Mouse (Mus musculus) mouse trophoblast stem cell (cell line): ENCODE results near the gene Cdc14a.

Experiments used
- in situ Hi-C, 2 experiments: fragments of 300-500 bp; cut with MseI, MboI; formaldehyde crosslinking; loops; 2 replicates in 1 of 2; 3 replicates in 1 of 2; pipeline ENCODE4 v1.15.1; 2025

Cdc14a gene

GRCm38 (mm10) chr3:116329976-116330375, 93.9 kb downstream of the Cdc14a start:
- in situ Hi-C loops: loop anchor here (5.0 to 10.0 kb wide), 5 partner anchors 162 to 298 kb away; partner anchors contain the start of gene Rtca (in 1 of the 2)

GRCm38 (mm10) chr3:116329023-116329762, 94.6 kb downstream of the Cdc14a start:
- in situ Hi-C loops: loop anchor here (5.0 to 10.0 kb wide), 2 partner anchors 294 to 297 kb away; no protein-coding TSS in a partner anchor

- in situ Hi-C loops: loop anchor here (5.0 to 10.0 kb wide), 2 partner anchors 293 to 295 kb away; no protein-coding TSS in a partner anchor
Measured at GRCm38 (mm10) chr3:116327616-116328004, 96.2 kb downstream of the Cdc14a start.

GRCm38 (mm10) chr3:116327001-116327615, 96.7 kb downstream of the Cdc14a start:
- in situ Hi-C loops: loop anchor here (5.0 to 10.0 kb wide), 2 partner anchors 292 to 295 kb away; no protein-coding TSS in a partner anchor

GRCm38 (mm10) chr3:116325501-116325900, 98.3 kb downstream of the Cdc14a start:
- in situ Hi-C loops: loop anchor here (5.0 to 10.0 kb wide), 2 partner anchors 291 to 293 kb away; no protein-coding TSS in a partner anchor

GRCm38 (mm10) chr3:116319696-116320095, 104.1 kb downstream of the Cdc14a start:
- in situ Hi-C loops: loop anchor here in 1 of 2 experiments (10.0 kb wide), 1 partner anchor 285 kb away; no protein-coding TSS in a partner anchor

GRCm38 (mm10) chr3:116311838-116312237, 112.0 kb downstream of the Cdc14a start:
- in situ Hi-C loops: no loop called here

- in situ Hi-C loops: no loop called here
Measured at GRCm38 (mm10) chr3:116311173-116311572, 112.7 kb downstream of the Cdc14a start.

GRCm38 (mm10) chr3:116310672-116311071, 113.2 kb downstream of the Cdc14a start:
- in situ Hi-C loops: no loop called here

GRCm38 (mm10) chr3:116310033-116310432, 113.8 kb downstream of the Cdc14a start:
- in situ Hi-C loops: no loop called here

GRCm38 (mm10) chr3:116304800-116305753, 118.8 kb downstream of the Cdc14a start:
- in situ Hi-C loops: no loop called here

- in situ Hi-C loops: no loop called here
Measured at GRCm38 (mm10) chr3:116302581-116302980, 121.3 kb downstream of the Cdc14a start.

- in situ Hi-C loops: no loop called here
Measured at GRCm38 (mm10) chr3:116301754-116302153, 122.1 kb downstream of the Cdc14a start.

GRCm38 (mm10) chr3:116298727-116299126, 125.1 kb downstream of the Cdc14a start:
- in situ Hi-C loops: no loop called here

GRCm38 (mm10) chr3:116298003-116298402, 125.8 kb downstream of the Cdc14a start:
- in situ Hi-C loops: no loop called here

GRCm38 (mm10) chr3:116297170-116297569, 126.7 kb downstream of the Cdc14a start:
- in situ Hi-C loops: no loop called here

- in situ Hi-C loops: no loop called here
Measured at GRCm38 (mm10) chr3:116290041-116290815, 133.6 kb downstream of the Cdc14a start.

- in situ Hi-C loops: no loop called here
Measured at GRCm38 (mm10) chr3:116288833-116289232, 135.0 kb downstream of the Cdc14a start.

GRCm38 (mm10) chr3:116284735-116285134, 139.1 kb downstream of the Cdc14a start:
- in situ Hi-C loops: no loop called here

- in situ Hi-C loops: no loop called here
Measured at GRCm38 (mm10) chr3:116283996-116284395, 139.8 kb downstream of the Cdc14a start.

- in situ Hi-C loops: no loop called here
Measured at GRCm38 (mm10) chr3:116281663-116282062, 142.2 kb downstream of the Cdc14a start.
